Comparison of ENCODE assay signal across 8 mouse cellular contexts in the genomic region with DNA sequence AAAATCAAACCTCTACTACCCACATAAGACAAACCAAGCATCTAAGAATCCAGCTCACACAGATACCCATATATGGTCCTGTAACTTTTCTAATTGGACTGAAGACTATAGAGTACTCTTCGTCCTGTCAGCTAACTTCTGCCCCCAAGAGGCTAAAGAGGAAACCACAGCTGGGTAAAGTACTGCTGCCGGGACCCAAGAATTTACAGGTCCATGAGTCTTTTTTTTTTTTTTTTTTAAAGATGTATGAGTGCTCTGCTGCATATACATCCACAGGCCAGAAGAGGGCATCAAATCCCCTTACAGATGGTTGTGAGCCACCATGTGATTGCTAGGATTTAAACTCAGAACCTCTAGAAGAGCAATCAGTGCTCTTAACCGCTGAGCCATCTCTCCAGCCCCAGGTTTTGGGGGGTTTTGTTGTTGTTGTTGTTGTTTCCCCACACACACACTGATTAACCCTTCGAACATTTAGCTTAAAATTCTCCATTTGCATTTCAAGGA. TPM values are rescaled to one million over a fixed set of nuclear protein-coding genes. Genes with fewer than 3 reads are reported as not detected.
DNase-seq lines count a peak whose midpoint lies in the region; ATAC-seq and TF ChIP-seq lines count a peak whose summit lies in the region.

No protein-coding gene starts in this region.

- CTCF ChIA-PET in Patski (lab: Charles Lee), result interaction anchor here (1.0 to 1.6 kb wide), 8 partner anchors 8 to 135 kb away, joined by 3 to 7 read pairs (median 4); no protein-coding TSS in a partner anchor

- peak overlapping the region; percentile 61 for H3K4me3 ChIP-seq in hindbrain, embryonic 12.5 days

- WGBS in hindbrain, embryonic 12.5 days, result 2% methylated on average over 4 of the region's 4 CpGs

- POLR2A ChIA-PET in Patski (lab: Charles Lee), result interaction anchor here (0.5 to 0.9 kb wide), 5 partner anchors 11 to 992 kb away, joined by 3 to 5 read pairs (median 4); partner anchors contain the start of genes Apex1 and Osgep

- H3K27me3 ChIP-seq in Patski, result no peaks in the 10 kb centered on the region
- H3K27me3 ChIP-seq in hindbrain, embryonic 12.5 days, result no peaks in the 10 kb centered on the region

- in situ Hi-C loops in Patski (cut with MboI; ENCODE audit: low pct_unique_long_range_greater_than_20kb), result no loop called here

- TF ChIP-seq CTCF in Patski (IDR thresholded peaks at IDR 0.05), result peak; percentile 71

- H3K9me3 ChIP-seq in hindbrain, embryonic 12.5 days (replicated peaks), result no peaks in the 10 kb centered on the region

- peak; percentile 50 for DNase-seq in Patski (ENCODE audit: low read depth, low spot score)
- peak; percentile 74 for DNase-seq in cerebellum, adult 9-11 months
- DNase-seq in frontal cortex, postnatal 10 days (ENCODE audit: low spot score in 2 of 2), result peak; percentile 65 to 81
- peak; percentile 75 for DNase-seq in layer of hippocampus, adult 9-11 months
- peak; percentile 92 for DNase-seq in lung, postnatal 10 days
- peak; percentile 37 for DNase-seq in retina, adult 2 months (ENCODE audit: low read depth, low spot score)
- peak; percentile 84 for DNase-seq in thymus, postnatal 25 days

- peak overlapping the region; percentile 85; the same call in 1 of the 2 replicates for H3K27ac ChIP-seq in hindbrain, embryonic 12.5 days

- H3K36me3 ChIP-seq in hindbrain, embryonic 12.5 days, result peaks cover 21% of the 10 kb centered on the region

- peak overlapping the region; percentile 82 for H3K4me2 ChIP-seq in hindbrain, embryonic 12.5 days (replicated peaks)

- peak; percentile 89 for ATAC-seq in Patski
- ATAC-seq in hindbrain, embryonic 12.5 days (ENCODE audit: low FRiP score), result peak; percentile 39

- H3K4me1 ChIP-seq in hindbrain, embryonic 12.5 days, result peaks cover 15% of the 10 kb centered on the region

- peak overlapping the region; percentile 60; the same call in 1 of the 2 replicates for H3K9ac ChIP-seq in hindbrain, embryonic 12.5 days

RNA-seq across cellular contexts. Expression of gene Mettl17, which starts 1.1 kb away (rescaled TPM):
- 27.5 TPM for polyA plus RNA-seq in Patski (2021)
- 61.8 and 62.9 TPM in 2 replicates for polyA plus RNA-seq in hindbrain, embryonic 12.5 days (2016; fragmentation: Nextera tagmentation; extraction: Ambion mirVana)

RNA-seq across cellular contexts. Expression of gene Slc39a2, which starts 9.1 kb away (rescaled TPM):
- 0.15 TPM for polyA plus RNA-seq in Patski (2021)
- 0.89 and 1.4 TPM in 2 replicates for polyA plus RNA-seq in hindbrain, embryonic 12.5 days (2016; fragmentation: Nextera tagmentation; extraction: Ambion mirVana)

RNA-seq across cellular contexts. Expression of gene Ear6, which starts 30.1 kb away (rescaled TPM):
- not detected for polyA plus RNA-seq in Patski (2021)
- not detected in 2 replicates for polyA plus RNA-seq in hindbrain, embryonic 12.5 days (2016; fragmentation: Nextera tagmentation; extraction: Ambion mirVana)

RNA-seq across cellular contexts. Expression of gene Ndrg2, which starts 30.4 kb away (rescaled TPM):
- 1.1 TPM for polyA plus RNA-seq in Patski (2021)
- polyA plus RNA-seq in hindbrain, embryonic 12.5 days (2016; fragmentation: Nextera tagmentation; extraction: Ambion mirVana), result 34.2 and 39.1 TPM in 2 replicates

RNA-seq across cellular contexts. Expression of gene Tppp2, which starts 34.6 kb away (rescaled TPM):
- not detected for polyA plus RNA-seq in Patski (2021)
- not detected in 2 replicates for polyA plus RNA-seq in hindbrain, embryonic 12.5 days (2016; fragmentation: Nextera tagmentation; extraction: Ambion mirVana)

Comparison
In these comparisons a context has a peak if more than half of its experiments do, and no peak if none do; other contexts are left out.
1. Peak in every context shown above with its lines: DNase-seq, ATAC-seq, H3K4me3 ChIP-seq and H3K27ac ChIP-seq.
2. DNase-seq: peak in every context shown above with its lines; median percentile 92 in lung, postnatal 10 days; 84 in thymus, postnatal 25 days; 75 in layer of hippocampus, adult 9-11 months; 74 in cerebellum, adult 9-11 months; 73 in frontal cortex, postnatal 10 days; 50 in Patski; 37 in retina, adult 2 months.